Mouse (Mus musculus): ENCODE data around the gene Myt1.

DNA sequence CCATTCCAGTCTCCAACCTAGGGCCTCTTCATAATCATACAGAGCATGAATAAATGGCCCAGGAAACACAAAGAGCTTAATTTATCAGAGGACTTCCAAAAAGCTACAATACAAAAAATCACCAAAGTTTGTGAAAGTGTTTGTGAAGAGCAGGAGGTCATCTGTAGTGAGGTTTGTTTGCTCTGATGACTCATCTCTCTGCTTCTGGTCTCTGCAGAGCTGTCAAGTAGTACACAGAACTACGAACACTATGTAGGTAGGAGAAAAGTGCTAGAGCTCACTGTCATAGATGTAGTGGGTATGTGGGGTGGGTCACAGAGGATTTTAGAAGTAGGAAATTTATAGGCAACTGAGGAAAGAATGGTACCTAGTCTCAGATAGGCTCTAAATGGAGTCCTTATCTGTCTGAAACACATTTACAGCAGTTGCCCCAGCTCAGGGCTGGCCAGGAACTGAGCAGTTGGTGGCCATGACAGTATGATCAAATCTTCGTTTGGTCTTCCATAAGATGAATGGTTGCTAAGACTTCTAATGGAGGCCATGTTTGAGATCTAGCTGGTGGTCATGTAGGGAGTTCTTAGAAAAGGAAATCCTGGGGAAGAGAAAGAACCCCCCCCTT, 66.0 kb downstream of the Myt1 start:
- TF ChIP-seq CTCF (IDR thresholded peaks at IDR 0.05; ENCODE audit: extremely low read depth, insufficient read depth, insufficient read length, insufficient replicate concordance) (no peak), POLR2A (IDR thresholded peaks at IDR 0.05; ENCODE audit: low read depth, low read length) (no peak)
